Mouse (Mus musculus): ENCODE results near the gene Trio. TPM values are rescaled to one million over a fixed set of nuclear protein-coding genes. Genes with fewer than 3 reads are reported as not detected.

Gene Trio
- polyA plus RNA-seq (2014; fragmentation: Illumina TruSeq; extraction: RNeasy Lipid Tissue Mini Kit (QIAGEN cat#74804); ENCODE audit: low read depth, low replicate concordance): 42.0 TPM

DNA sequence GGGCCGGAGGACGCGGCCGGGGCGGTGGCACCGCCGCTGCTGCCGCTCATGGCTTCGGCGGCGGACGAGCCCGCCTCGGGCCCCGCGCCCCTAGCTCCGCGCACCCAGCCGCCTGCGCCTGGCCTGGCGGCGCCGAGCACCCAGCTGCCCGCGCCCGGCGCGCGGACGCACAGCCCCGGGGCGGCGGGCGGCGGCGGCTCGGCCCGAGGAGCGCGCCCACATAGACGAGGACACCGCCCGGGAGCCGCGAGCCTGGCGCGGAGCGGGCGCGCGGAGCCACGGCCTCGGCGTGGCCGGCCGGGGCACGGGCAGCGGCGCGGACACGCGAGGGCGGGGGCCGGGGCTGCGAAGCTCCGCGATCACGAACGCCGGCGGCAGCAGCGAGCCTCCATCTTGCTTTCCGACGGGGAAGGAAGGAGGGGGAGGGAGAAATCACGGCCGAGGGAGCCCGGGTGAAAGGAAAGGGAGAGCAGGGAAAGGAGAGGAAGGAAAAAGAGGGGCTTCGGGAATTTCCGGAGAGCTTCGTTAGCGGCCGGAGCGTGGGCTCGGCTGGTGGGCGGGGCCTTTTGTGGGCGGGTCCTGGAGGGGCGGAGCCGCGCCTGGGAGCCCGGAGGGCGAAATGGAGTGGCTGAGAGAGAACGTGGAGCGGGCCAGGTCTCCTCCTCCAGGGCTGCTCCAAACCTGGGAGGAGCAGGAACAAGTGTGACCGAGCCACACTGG is at the start of gene Trio:
Gene Trio, minus strand, starts transcription at position 402 of the 720 bp plus-strand sequence.

DNA sequence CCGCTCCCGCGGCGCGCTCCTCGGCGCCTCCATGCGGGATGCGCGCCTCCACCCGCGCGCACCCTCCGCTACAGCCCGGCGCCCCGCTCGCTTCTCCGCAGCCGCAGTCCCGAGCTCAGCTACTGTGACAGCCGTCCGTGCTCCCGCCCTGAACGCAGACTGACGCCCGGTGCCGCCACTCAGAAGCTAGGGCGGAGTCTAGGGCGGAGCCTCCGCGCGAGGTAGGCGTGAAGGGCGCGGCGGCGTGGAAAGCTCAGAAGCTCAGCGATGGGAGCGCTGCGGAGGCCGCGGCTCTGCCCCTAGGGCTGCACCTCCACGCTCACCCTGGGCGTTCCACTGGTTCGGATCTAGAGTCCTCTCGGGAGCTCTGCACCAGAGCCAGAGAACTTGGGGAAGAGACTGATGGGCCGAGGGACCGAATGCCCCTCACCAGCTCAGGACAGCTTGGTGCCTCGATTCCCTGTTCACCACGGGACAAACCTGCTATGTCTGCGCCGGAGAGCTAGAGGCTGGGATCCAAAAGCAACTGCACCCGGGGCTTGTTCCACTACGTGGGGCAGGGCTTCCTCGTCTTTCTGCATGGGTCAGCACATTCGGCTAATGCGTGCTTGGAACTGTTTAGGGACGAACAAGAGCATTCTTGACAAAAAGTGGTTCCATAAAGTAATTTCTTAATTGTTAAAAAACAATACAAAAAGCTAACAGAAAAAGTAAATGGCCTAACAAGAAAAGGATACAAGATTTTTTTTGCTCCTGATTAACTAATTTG is 344.0 kb downstream of the Trio start, which contains the start of gene Otulinl:
Gene Otulinl, minus strand, starts transcription at position 161 of the 769 bp plus-strand sequence.

Other genes with a start within 250 kb of the Trio start
- gene Dnah5, start 177.9 kb upstream of the Trio start, polyA plus RNA-seq (2014; fragmentation: Illumina TruSeq; extraction: RNeasy Lipid Tissue Mini Kit (QIAGEN cat#74804); ENCODE audit: low read depth, low replicate concordance): 1.9 TPM

Measured in sigmoid colon, adult 10 weeks (tissue).